Mouse (Mus musculus) stomach, embryonic 16.5 days (tissue): ENCODE data around the gene Ankar. TPM values are rescaled to one million over a fixed set of nuclear protein-coding genes. Genes with fewer than 3 reads are reported as not detected.

ENCODE experiments used
- ATAC-seq: fragments of 200-750 bp; cut with Nextera tagmentation; 2 replicates; pipeline ENCODE4 v1.8.0; 2017; ENCODE audit warnings: moderate number of reproducible peaks, moderate TSS enrichment; ENCODE audit not compliant: insufficient read depth, low FRiP score
- H3K27ac ChIP-seq: fragments of 300-500 bp; sonication (generic); 2 replicates; pipeline ENCODE4 v1.5.1; 2014; ENCODE audit warnings: low read length
- H3K27me3 ChIP-seq: fragments of 300-500 bp; sonication (generic); 2 replicates; pipeline ENCODE4 v1.6.1; 2014; ENCODE audit warnings: low read length, control low read depth, mixed read lengths; ENCODE audit not compliant: control insufficient read depth, insufficient read depth
- H3K36me3 ChIP-seq: fragments of 300-500 bp; sonication (generic); 2 replicates; pipeline ENCODE4 v1.6.1; 2014; ENCODE audit warnings: low read length; ENCODE audit not compliant: control insufficient read depth, insufficient read depth
- H3K4me1 ChIP-seq: fragments of 300-500 bp; sonication (generic); 2 replicates; pipeline ENCODE4 v1.6.1; 2014; ENCODE audit warnings: low read length, control low read depth, mixed read lengths; ENCODE audit not compliant: control insufficient read depth, insufficient read depth
- H3K4me2 ChIP-seq: fragments of 300-500 bp; sonication (generic); 2 replicates; pipeline ENCODE4 v1.6.1; 2014; ENCODE audit warnings: low read depth, low read length, mixed read lengths
- H3K4me3 ChIP-seq: fragments of 300-500 bp; sonication (generic); replicated peaks from 2 replicates; pipeline ENCODE4 v1.5.1; 2014; ENCODE audit warnings: mild to moderate bottlenecking, low read length
- H3K9ac ChIP-seq: fragments of 300-500 bp; sonication (generic); 2 replicates; pipeline ENCODE4 v1.6.1; 2014; ENCODE audit warnings: low read length
- H3K9me3 ChIP-seq: fragments of 300-500 bp; sonication (generic); replicated peaks from 2 replicates; pipeline ENCODE4 v1.6.1; 2016; ENCODE audit warnings: low read length, control low read depth; ENCODE audit not compliant: control insufficient read depth
- WGBS: fragments of 180-500 bp; shearing (Covaris S2); extraction: QIAGEN DNeasy Blood & Tissue Kit; methylation state at CpG from one replicate; pipeline ENCODE4 v1.1.7; 2014; 5-methylcytosine and 5-hydroxymethylcytosine counted together
- polyA plus RNA-seq: library from polyadenylated mRNA; unstranded; fragments of >200 nt; fragmentation: Nextera tagmentation; extraction: Ambion mirVana; gene quantifications from 2 replicates; pipeline ENCODE4 v1.2.1, GENCODE M21; 2015

The Ankar gene
- polyA plus RNA-seq, 1 experiment from 2014 or later: not detected

- Histone ChIP-seq H3K27me3 (no peaks in the 10 kb centered on the region), H3K36me3 (no peaks in the 10 kb centered on the region), H3K9ac (no peak overlapping the region), H3K9me3 (no peaks in the 10 kb centered on the region), H3K4me2 (no peak overlapping the region), H3K4me3 (no peak overlapping the region), H3K4me1 (0 out of 2 replicates have a peak, but pooled peaks cover 4% of the 10 kb centered on the region), H3K27ac (no peak overlapping the region)
- no peak for ATAC-seq
- 34% methylated on average over 3 of the region's 3 CpGs for WGBS
Measured at GRCm38 (mm10) chr1:72673070-72673469, 27.3 kb downstream of the Ankar start.

- 33% methylated on average over 49 of the region's 49 CpGs for WGBS
- H3K9ac ChIP-seq: no peak overlapping the region
- no peaks in the 10 kb centered on the region for H3K9me3 ChIP-seq
- ATAC-seq: 0 out of 2 replicates have a peak, but pooled peaks have one; percentile 25
- no peaks in the 10 kb centered on the region for H3K27me3 ChIP-seq
- H3K27ac ChIP-seq: no peak overlapping the region
- H3K4me3 ChIP-seq: peak overlapping the region; percentile 38
- no peaks in the 10 kb centered on the region for H3K4me1 ChIP-seq
- peak overlapping the region; percentile 57 for H3K4me2 ChIP-seq
- no peaks in the 10 kb centered on the region for H3K36me3 ChIP-seq
Measured at GRCm38 (mm10) chr1:72640658-72641410, 59.5 kb downstream of the Ankar start.

DNA sequence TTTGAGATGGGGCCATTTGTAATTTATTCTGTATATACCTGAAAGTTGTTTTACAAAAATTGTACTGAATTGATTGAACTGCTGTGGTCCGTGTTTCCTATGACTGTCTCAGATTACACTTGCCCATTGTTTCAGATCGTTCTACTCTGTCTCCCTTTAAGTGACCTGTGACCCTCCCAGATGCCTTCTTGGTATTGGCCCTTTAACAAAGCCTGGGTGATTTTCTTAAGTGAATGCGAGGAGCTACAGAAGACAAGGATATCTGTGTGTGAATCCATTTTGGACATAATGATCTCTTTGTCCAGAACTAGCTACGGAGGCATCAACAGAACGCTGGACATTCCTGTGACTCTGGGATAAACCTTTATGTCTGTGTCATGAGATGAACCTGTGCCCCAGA, 65.2 kb downstream of the Ankar start:
- WGBS: 50% methylated on average over 5 of the region's 5 CpGs
- no peak for ATAC-seq

DNA sequence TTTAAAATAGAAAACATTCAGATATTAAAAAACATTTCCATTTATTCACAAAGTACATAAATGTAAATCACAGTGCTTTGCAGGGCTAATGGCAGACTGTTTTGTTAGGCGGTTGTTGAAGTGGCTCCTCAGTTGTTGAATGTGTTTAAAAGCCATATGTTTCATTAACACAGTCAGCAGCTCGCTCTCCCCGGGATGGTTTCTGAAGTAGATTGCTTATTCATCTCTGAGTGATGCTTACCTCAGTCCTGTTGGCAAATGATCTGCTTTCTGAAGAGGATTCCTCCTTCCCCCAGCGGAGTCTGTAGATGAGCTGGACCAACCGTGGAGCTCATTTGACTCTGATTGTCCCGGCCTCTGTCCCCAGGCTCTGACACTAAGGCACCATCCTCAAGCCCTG, 88.2 kb downstream of the Ankar start:
- ATAC-seq: no peak
- Histone ChIP-seq H3K9me3 (no peaks in the 10 kb centered on the region), H3K9ac (no peak overlapping the region), H3K4me3 (no peak overlapping the region), H3K36me3 (peaks cover 2% of the 10 kb centered on the region; the same call in 1 of the 2 replicates), H3K4me2 (no peak overlapping the region), H3K27ac (no peak overlapping the region), H3K4me1 (no peaks in the 10 kb centered on the region), H3K27me3 (no peaks in the 10 kb centered on the region)
- WGBS: 87% methylated on average over 6 of the region's 6 CpGs

More for the DNA sequence above, 65.2 kb downstream of the Ankar start:
- Histone ChIP-seq H3K27me3 (no peaks in the 10 kb centered on the region), H3K9me3 (no peaks in the 10 kb centered on the region), H3K36me3 (peaks cover 3% of the 10 kb centered on the region; the same call in 1 of the 2 replicates), H3K4me3 (no peak overlapping the region), H3K4me1 (no peaks in the 10 kb centered on the region), H3K4me2 (no peak overlapping the region), H3K27ac (no peak overlapping the region), H3K9ac (no peak overlapping the region)

DNA sequence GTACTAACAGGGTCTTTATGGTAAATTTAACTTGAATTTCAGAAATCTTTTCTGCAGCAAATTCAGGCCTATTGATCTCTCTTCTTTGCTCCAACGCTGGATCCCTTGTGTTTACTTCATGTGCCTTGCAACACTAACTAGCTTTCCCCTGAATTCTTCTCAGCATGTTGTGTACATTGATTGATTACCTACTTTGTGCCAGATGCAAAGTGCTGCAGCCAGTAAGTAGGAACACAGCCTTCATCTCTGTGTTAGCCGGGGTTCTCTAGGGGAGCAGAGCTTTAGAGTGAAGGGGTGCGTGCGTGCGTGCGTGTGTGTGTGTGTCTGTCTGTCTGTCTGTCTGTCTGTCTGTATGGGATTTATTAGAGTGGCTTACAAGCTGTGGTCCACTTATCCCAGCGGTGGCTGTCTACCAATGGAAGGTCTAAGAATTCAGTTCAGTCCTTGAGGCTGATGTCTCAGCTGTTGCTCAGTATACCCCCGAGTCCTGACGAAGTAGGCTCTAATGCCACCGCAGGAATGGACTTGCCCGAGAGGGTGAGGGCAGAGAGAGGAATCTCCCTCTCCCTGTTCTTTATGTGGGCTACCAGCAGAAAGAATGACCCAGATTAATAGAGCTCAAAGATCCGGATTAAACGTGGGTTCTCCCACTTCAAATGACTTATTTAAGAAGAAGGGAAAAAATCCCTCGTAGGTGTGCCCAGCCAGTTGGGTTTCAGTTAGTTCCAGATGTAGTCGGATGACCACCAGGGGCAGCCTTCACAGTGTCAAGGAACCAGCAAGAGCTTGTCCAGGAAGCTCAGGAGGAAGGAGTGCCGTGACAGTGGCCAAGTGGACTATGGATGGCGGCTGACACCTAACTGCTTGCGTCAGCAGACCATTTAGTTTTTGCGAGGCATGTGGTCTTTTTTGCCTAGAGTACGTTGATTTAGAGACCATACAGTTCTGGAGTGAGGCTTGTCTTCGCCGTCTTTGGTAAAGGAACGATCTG, 90.2 kb downstream of the Ankar start:
- Histone ChIP-seq H3K9ac (no peak overlapping the region), H3K27me3 (no peaks in the 10 kb centered on the region), H3K4me1 (no peaks in the 10 kb centered on the region), H3K9me3 (no peaks in the 10 kb centered on the region), H3K36me3 (0 out of 2 replicates have a peak, but pooled peaks cover 2% of the 10 kb centered on the region), H3K4me2 (no peak overlapping the region), H3K27ac (no peak overlapping the region), H3K4me3 (no peak overlapping the region)
- ATAC-seq: no peak
- WGBS: 79% methylated on average over 23 of the region's 23 CpGs

- no peak for ATAC-seq
- H3K4me1 ChIP-seq: no peaks in the 10 kb centered on the region
- H3K27me3 ChIP-seq: no peaks in the 10 kb centered on the region
- no peak overlapping the region for H3K9ac ChIP-seq
- WGBS: 82% methylated on average over 10 of the region's 10 CpGs
- no peaks in the 10 kb centered on the region for H3K9me3 ChIP-seq
- no peak overlapping the region for H3K4me3 ChIP-seq
- H3K27ac ChIP-seq: no peak overlapping the region
- H3K4me2 ChIP-seq: no peak overlapping the region
- H3K36me3 ChIP-seq: 0 out of 2 replicates have a peak, but pooled peaks cover 2% of the 10 kb centered on the region
Measured at GRCm38 (mm10) chr1:72609129-72609528, 91.2 kb downstream of the Ankar start.

DNA sequence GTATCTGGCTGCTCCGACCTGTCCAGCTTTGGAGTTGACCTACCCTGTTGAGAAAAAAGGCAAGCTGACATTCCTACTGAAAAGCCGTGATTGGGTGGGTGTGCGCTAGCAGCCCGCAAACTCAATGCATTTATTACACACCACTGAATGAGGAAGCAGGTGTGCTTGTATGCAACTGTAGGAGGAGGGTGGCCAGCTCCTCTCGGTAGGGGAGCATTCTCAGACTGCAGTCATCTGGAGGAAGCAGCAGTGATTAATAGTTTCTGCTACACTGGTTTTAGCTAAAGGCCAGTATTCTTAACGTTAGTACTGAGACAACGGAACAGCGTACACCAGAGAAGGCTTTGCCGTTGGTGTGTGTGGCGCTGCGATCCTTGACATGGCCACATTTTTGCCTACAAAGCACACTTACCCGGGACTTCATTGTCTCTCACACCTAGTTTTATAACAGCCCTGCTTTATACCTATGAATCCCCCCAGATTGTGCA, 94.1 kb downstream of the Ankar start:
- ATAC-seq: no peak
- WGBS: 82% methylated on average over 12 of the region's 12 CpGs
- H3K9me3 ChIP-seq: no peaks in the 10 kb centered on the region
- no peak overlapping the region for H3K4me2 ChIP-seq
- H3K4me3 ChIP-seq: no peak overlapping the region
- H3K9ac ChIP-seq: no peak overlapping the region
- H3K36me3 ChIP-seq: peaks cover 7% of the 10 kb centered on the region; the same call in 1 of the 2 replicates
- H3K4me1 ChIP-seq: no peaks in the 10 kb centered on the region
- H3K27ac ChIP-seq: no peak overlapping the region
- H3K27me3 ChIP-seq: no peaks in the 10 kb centered on the region

DNA sequence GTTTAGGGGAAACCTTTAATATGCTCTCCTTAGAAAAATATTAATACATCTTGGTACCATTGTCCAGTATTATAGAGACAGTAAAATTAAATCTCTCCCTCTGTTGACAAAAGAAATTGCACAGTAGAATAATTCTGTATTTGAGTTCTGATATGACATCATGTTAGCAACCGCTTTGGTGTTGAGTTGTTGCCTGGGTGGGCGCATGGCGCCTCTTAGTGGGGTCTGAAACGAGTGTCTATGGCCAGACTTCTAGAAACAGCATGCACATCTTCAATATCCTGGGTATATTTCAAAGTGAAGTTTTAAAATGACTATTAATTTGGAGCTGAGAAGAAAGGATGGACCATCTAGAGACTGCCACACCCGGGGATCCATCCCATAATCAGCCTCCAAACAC, 97.6 kb downstream of the Ankar start:
- ATAC-seq: no peak
- Histone ChIP-seq H3K27me3 (no peaks in the 10 kb centered on the region), H3K4me2 (no peak overlapping the region), H3K4me3 (no peak overlapping the region), H3K9ac (no peak overlapping the region), H3K27ac (no peak overlapping the region), H3K4me1 (peaks cover 13% of the 10 kb centered on the region), H3K9me3 (no peaks in the 10 kb centered on the region), H3K36me3 (peaks cover 7% of the 10 kb centered on the region; the same call in 1 of the 2 replicates)
- WGBS: 89% methylated on average over 5 of the region's 5 CpGs
